Mouse (Mus musculus): ENCODE data around the gene Cenpv. TPM values are rescaled to one million over a fixed set of nuclear protein-coding genes. Genes with fewer than 3 reads are reported as not detected.

Gene Cenpv
- polyA plus RNA-seq, 1 experiment: 11.1 TPM

GRCm38 (mm10) chr11:62551226-62552119, 12.4 kb upstream of the Cenpv start:
- Histone ChIP-seq H3K4me3 (peak overlapping the region; percentile 50), H3ac (ENCODE audit: control insufficient read depth, insufficient read length) (peak overlapping the region; percentile 50), H3K4me2 (ENCODE audit: low read depth) (peak overlapping the region; percentile 48), H3K27me3 (ENCODE audit: control insufficient read depth, insufficient read depth, insufficient read length) (no peaks in the 10 kb centered on the region), H3K36me3 (ENCODE audit: control insufficient read depth, insufficient read depth) (peaks cover 17% of the 10 kb centered on the region), H3K79me2 (ENCODE audit: control insufficient read depth, insufficient read depth) (peaks cover 32% of the 10 kb centered on the region)
- no peak for TF ChIP-seq MAX (IDR thresholded peaks at IDR 0.05; ENCODE audit: low read depth)
- TF ChIP-seq POLR2AphosphoS2 (IDR thresholded peaks at IDR 0.05; ENCODE audit: insufficient read length, low read depth): peak; percentile 97
- peak; percentile 38 for TF ChIP-seq E2F4 (IDR thresholded peaks at IDR 0.05; ENCODE audit: insufficient read depth)
- TF ChIP-seq MYOG (IDR thresholded peaks at IDR 0.05; ENCODE audit: control insufficient read depth in 1 of 3, insufficient read depth in 1 of 3, insufficient read length in 2 of 3, low read depth in 2 of 3): peak in 1 of 3 experiments; percentile 13
- TF ChIP-seq POLR2A (IDR thresholded peaks at IDR 0.05; ENCODE audit: insufficient read length, low read depth): peak; percentile 95
- TF ChIP-seq MYOD1 (IDR thresholded peaks at IDR 0.05; ENCODE audit: control insufficient read depth in 1 of 3, insufficient read length in 2 of 3, low read depth in 2 of 3): no peak
- no peak for TF ChIP-seq SRF (IDR thresholded peaks at IDR 0.05; ENCODE audit: control insufficient read depth, insufficient read length, low read depth)
- no peak for TF ChIP-seq CEBPB (IDR thresholded peaks at IDR 0.05; ENCODE audit: insufficient read depth, poor library complexity, severe bottlenecking)
- no peak for TF ChIP-seq TCF3 (IDR thresholded peaks at IDR 0.05; ENCODE audit: insufficient read length, low read depth)
- TF ChIP-seq REST (IDR thresholded peaks at IDR 0.05; ENCODE audit: insufficient read depth, insufficient read length): no peak
- no peak for TF ChIP-seq TCF12 (IDR thresholded peaks at IDR 0.05; ENCODE audit: insufficient read depth, poor library complexity, severe bottlenecking)
- no peak for TF ChIP-seq USF1 (IDR thresholded peaks at IDR 0.05; ENCODE audit: low read depth)

GRCm38 (mm10) chr11:62550727-62551225, 11.7 kb upstream of the Cenpv start, which contains the start of gene Ubb:
TSS of gene Ubb (plus strand) at chr11:62551171.
- H3ac ChIP-seq (ENCODE audit: control insufficient read depth, insufficient read length): peak within 1 kb of the TSS; percentile 50
- H3K4me2 ChIP-seq (ENCODE audit: low read depth): peak within 1 kb of the TSS; percentile 98
- H3K79me2 ChIP-seq (ENCODE audit: control insufficient read depth, insufficient read depth): peaks cover 32% of the 10 kb centered on the region
- H3K4me3 ChIP-seq: peak within 1 kb of the TSS; percentile 50
- peaks cover 17% of the 10 kb centered on the region for H3K36me3 ChIP-seq (ENCODE audit: control insufficient read depth, insufficient read depth)
- H3K27me3 ChIP-seq (ENCODE audit: control insufficient read depth, insufficient read depth, insufficient read length): no peaks in the 10 kb centered on the region
- TF ChIP-seq USF1 (IDR thresholded peaks at IDR 0.05; ENCODE audit: low read depth) (no peak), POLR2A (IDR thresholded peaks at IDR 0.05; ENCODE audit: insufficient read length, low read depth) (peak; percentile 82), MYOG (IDR thresholded peaks at IDR 0.05; ENCODE audit: control insufficient read depth in 1 of 3, insufficient read depth in 1 of 3, insufficient read length in 2 of 3, low read depth in 2 of 3) (no peak), CEBPB (IDR thresholded peaks at IDR 0.05; ENCODE audit: insufficient read depth, poor library complexity, severe bottlenecking) (no peak), TCF12 (IDR thresholded peaks at IDR 0.05; ENCODE audit: insufficient read depth, poor library complexity, severe bottlenecking) (no peak), MYOD1 (IDR thresholded peaks at IDR 0.05; ENCODE audit: control insufficient read depth in 1 of 3, insufficient read length in 2 of 3, low read depth in 2 of 3) (no peak), POLR2AphosphoS2 (IDR thresholded peaks at IDR 0.05; ENCODE audit: insufficient read length, low read depth) (peak; percentile 86)

- Histone ChIP-seq H3K27me3 (ENCODE audit: control insufficient read depth, insufficient read depth, insufficient read length) (no peaks in the 10 kb centered on the region), H3K79me2 (ENCODE audit: control insufficient read depth, insufficient read depth) (peaks cover 32% of the 10 kb centered on the region), H3K36me3 (ENCODE audit: control insufficient read depth, insufficient read depth) (peaks cover 17% of the 10 kb centered on the region), H3K4me3 (peak overlapping the region; percentile 50), H3K4me2 (ENCODE audit: low read depth) (peak overlapping the region; percentile 98), H3ac (ENCODE audit: control insufficient read depth, insufficient read length) (peak overlapping the region; percentile 50)
- TF ChIP-seq CEBPB (IDR thresholded peaks at IDR 0.05; ENCODE audit: insufficient read depth, poor library complexity, severe bottlenecking) (no peak), POLR2AphosphoS2 (IDR thresholded peaks at IDR 0.05; ENCODE audit: insufficient read length, low read depth) (no peak), REST (IDR thresholded peaks at IDR 0.05; ENCODE audit: insufficient read depth, insufficient read length) (no peak), USF1 (IDR thresholded peaks at IDR 0.05; ENCODE audit: low read depth) (peak; percentile 26), MYOD1 (IDR thresholded peaks at IDR 0.05; ENCODE audit: control insufficient read depth in 1 of 3, insufficient read length in 2 of 3, low read depth in 2 of 3) (no peak), E2F4 (IDR thresholded peaks at IDR 0.05; ENCODE audit: insufficient read depth) (no peak), MYOG (IDR thresholded peaks at IDR 0.05; ENCODE audit: control insufficient read depth in 1 of 3, insufficient read depth in 1 of 3, insufficient read length in 2 of 3, low read depth in 2 of 3) (no peak), TCF3 (IDR thresholded peaks at IDR 0.05; ENCODE audit: insufficient read length, low read depth) (no peak), MAX (IDR thresholded peaks at IDR 0.05; ENCODE audit: low read depth) (peak; percentile 79), SRF (IDR thresholded peaks at IDR 0.05; ENCODE audit: control insufficient read depth, insufficient read length, low read depth) (no peak), TCF12 (IDR thresholded peaks at IDR 0.05; ENCODE audit: insufficient read depth, poor library complexity, severe bottlenecking) (no peak), POLR2A (IDR thresholded peaks at IDR 0.05; ENCODE audit: insufficient read length, low read depth) (no peak)
These were observed 11.2 kb upstream of the Cenpv start for GRCm38 (mm10) chr11:62550227-62550685.

GRCm38 (mm10) chr11:62549782-62550181, 10.7 kb upstream of the Cenpv start:
- Histone ChIP-seq H3K4me3 (peak overlapping the region; percentile 50), H3K27me3 (ENCODE audit: control insufficient read depth, insufficient read depth, insufficient read length) (no peaks in the 10 kb centered on the region), H3ac (ENCODE audit: control insufficient read depth, insufficient read length) (peak overlapping the region; percentile 50), H3K4me2 (ENCODE audit: low read depth) (peak overlapping the region; percentile 98), H3K36me3 (ENCODE audit: control insufficient read depth, insufficient read depth) (peaks cover 17% of the 10 kb centered on the region), H3K79me2 (ENCODE audit: control insufficient read depth, insufficient read depth) (peaks cover 32% of the 10 kb centered on the region)
- no peak for TF ChIP-seq TCF12 (IDR thresholded peaks at IDR 0.05; ENCODE audit: insufficient read depth, poor library complexity, severe bottlenecking)
